Mouse (Mus musculus): ENCODE data around the gene Ubald1.

Gene Ubald1

DNA sequence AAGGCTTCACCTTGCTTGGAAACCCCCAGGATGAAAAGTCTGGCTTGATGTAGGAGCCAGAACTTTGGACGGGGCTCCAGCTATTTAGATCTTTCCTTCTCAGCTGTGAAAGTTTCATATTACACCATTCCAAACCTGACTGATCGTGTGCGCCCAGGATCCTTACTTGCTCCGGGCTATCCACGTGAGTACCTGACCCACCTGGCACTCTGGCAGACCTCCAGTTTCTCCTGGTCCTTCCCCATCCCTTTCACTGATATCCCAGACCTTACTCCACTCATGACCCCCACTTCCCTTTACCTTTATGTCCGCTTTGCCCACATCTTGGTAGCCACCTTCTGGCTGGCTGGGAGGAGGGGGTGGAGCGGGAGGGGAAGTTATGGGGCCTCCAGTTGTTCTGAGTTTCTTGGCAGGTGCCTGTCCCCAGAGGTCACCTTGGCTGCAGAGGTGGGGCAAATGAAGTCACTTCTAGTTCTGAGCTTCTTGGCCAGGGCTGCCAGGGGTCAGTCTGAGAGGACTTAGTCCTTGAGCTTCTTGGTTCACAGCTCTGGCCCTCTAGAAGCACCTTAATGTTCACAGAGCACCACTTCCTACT, 13.9 kb downstream of the Ubald1 start:
- DNase-seq = no peak

- no peak for DNase-seq
These were observed 16.4 kb downstream of the Ubald1 start for GRCm38 (mm10) chr16:4863742-4864141.

GRCm38 (mm10) chr16:4862863-4863483, 17.1 kb downstream of the Ubald1 start:
- DNase-seq = peak; percentile 81

DNA sequence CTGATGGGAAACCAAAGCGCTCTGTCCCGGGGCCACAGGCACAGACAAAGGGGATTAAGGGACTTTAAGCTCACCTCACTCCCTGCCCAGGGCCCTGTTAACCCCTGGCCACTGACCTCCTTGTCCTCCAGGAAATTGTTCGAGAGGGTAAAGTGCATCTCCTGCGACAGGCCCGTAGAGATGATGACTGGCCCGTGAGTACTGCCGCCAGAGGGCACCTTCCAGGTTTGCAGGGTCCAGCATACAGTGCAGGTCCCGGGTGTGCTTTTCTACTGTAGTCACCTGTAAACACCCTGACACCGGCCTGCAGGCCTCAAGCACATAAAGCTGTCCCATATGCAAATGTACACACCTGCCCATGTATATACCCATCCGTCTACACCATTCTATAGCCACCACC, 18.7 kb downstream of the Ubald1 start:
- no peak for DNase-seq

DNA sequence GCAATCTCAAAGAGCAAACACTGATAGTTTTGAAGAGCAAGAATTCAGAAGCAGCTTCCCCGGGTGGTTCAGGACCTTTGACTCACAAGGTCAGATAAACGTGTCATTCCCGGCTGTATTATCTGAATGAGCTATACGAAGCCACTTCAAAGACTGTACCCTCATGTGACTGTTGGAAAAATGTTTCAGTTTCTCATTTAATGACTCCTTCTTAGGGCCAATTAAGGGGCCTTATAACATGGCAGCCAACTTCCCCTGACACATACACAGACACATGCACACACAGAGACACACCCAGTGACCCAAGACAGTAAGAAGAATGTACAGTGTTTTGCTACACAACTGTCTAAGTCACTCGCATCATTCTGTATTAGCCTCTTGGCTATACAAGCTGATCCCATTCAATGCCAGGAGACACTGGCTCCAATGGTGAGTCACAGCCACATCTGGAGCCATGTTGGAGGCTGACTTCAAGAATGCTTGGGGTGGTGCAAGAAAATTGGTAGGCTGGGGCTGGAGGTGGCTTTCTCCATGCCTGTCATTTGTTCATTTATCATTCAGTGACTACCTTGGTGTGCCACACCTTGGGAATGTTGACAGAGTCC, 25.0 kb downstream of the Ubald1 start:
- DNase-seq = no peak

GRCm38 (mm10) chr16:4850938-4851628, 29.0 kb downstream of the Ubald1 start:
- DNase-seq = no peak

- no peak for DNase-seq
These were observed 29.8 kb downstream of the Ubald1 start for GRCm38 (mm10) chr16:4850361-4850760.

GRCm38 (mm10) chr16:4848090-4848489, 32.0 kb downstream of the Ubald1 start:
- no peak for DNase-seq

GRCm38 (mm10) chr16:4847041-4847440, 33.1 kb downstream of the Ubald1 start:
- no peak for DNase-seq

DNA sequence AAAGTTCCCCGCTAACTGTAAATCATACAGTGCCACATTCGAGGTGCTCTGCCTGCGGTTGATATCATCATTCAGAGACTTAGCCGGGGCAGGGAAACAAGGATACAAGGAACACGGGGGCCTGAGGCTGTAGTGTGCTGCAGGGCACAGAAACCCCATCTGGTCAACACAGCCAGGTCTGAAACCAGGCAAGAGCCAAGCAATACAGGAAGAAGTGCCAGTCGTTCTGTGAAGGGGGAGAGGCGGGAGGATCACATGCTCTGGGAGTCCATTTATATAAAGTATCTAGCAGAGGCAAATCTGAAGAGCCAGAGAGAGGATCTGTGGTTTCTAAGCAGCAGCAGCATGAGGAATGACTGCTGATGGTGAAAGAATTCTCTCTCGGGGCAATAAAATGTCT, 39.9 kb downstream of the Ubald1 start:
- DNase-seq = peak; percentile 43

DNA sequence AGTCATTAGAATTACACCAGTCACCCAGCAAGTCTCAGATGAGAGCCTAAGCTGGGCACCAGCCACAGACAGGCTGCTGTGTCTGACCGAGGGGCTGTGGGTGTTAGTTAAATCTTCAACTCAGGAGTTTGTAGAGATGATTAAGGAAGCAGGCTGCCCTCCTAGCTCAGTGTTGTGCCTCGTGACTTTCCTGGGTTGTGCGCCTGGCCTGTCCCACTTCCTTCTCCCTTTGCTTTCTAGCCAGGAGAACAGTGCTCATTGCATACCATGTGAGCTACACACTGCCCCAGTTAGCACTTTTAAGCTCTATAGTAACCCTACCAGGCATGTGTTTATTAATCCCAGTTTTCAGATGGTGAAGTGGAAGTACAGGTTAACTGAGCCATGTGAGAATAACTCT, 40.6 kb downstream of the Ubald1 start:
- peak; percentile 62 for DNase-seq

GRCm38 (mm10) chr16:4837631-4838030, 42.5 kb downstream of the Ubald1 start:
- no peak for DNase-seq

DNA sequence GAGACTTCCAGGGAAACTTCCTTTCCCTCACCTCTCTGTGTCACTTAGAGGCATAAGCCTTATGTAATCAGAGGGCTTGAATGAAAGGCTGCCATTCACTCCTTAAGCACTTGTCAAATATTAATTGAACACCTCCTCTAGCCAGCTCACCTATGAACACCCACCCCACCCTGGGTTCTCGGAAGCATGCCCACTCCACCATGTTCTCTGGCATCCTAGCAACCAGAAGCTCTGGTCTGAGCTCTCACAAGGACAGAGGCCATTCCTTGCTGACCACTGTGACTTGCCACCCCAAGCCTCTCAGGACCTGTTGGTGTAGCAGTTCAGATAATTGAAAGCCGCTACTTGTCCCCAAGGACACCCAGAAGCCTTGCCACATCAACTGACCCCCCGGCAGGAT, 44.9 kb downstream of the Ubald1 start, which contains the start of gene 4930562C15Rik:
Gene 4930562C15Rik, plus strand, starts transcription at position 226 of the 400 bp plus-strand sequence.
- DNase-seq = no peak

DNA sequence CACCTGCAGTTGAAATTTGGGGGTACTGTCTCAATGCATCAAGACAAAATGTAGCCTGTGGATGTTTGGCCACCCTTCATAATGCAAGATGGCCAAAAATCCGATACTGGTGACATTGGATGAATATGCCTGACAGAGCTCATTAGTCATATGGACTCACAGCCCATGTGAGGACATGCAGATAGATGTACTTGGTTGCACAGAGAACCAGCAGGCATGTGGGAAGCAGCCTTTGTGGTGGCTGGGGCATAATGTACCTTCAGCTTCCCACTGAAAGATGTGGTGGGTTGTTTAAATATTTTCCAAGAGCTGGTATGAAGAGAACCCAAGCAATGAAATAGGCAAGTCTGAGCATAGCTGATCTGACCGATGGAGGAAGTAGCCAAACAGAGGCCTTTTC, 46.3 kb downstream of the Ubald1 start:
- DNase-seq = peak; percentile 79

DNA sequence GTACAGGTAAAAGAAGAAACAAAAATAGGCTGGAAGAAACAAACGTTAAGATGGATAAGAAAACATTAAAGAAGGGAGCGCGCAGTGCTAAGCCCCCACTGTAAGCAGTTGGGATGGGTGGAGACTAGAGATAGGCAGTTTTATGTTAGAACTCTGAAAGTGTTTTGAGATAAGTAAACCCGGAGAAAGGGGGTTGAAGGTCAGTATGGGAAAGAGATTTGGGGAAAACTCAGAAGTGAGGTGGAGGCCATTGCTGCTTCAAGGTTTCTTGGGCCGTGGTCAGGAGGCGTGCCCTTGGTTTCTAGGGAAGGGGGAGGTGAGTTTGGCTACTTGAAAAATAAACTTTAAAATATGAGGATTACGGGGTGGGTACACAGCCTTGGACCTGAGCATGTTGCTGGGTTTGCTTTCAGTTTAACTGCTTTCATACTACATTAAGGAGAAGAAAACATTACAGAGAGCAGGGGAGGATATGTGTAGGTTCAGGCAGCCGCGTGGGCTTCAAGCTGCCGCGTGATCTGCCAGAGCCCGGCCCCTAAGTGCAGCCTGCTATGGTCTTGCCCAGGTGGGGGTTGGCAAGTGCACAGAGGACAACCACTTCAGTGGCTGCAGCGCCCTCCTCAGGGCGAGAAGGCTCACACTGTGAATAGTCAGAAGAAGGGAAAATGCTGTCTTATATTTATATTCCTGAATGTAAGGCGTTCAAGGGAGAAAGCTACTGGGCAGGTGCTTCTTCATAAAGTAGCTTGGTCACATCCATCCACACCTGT, 48.3 kb downstream of the Ubald1 start:
- DNase-seq = peak; percentile 55

- no peak for DNase-seq
These were observed 50.7 kb downstream of the Ubald1 start for GRCm38 (mm10) chr16:4829271-4829900.

DNA sequence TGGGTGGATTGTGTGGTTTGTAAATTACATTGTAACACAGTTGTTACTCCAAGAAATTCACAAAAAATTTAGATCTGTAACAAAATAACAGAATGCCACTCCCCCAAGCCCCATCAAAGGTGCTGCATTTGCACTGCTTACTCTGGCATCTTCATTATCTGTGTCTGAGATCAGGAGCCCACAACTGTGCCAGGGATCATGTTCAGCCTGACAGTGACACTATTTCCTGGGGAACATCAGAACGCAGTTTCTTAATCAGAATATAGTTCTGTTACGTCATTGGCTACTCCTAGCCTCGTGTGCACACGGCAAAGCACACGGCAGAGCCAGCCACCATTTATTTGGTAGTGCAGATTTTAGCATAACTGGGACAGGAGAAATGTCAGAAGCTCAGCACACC, 52.5 kb downstream of the Ubald1 start:
- no peak for DNase-seq
